Mouse (Mus musculus) forelimb bud, embryonic 11.5 days (tissue): Measurements from ENCODE around the gene Hspb3.
A peak's percentile ranks its signal among the peaks of the same experiment; 100 is the strongest.

Experiments used
- DNase-seq: peaks from one replicate; pipeline ENCODE4 v3.0.0-alpha.2; 2012; ENCODE audit warnings: low read depth, low spot score

The Hspb3 gene

GRCm38 (mm10) chr13:113663151-113663779 is at the start of gene Hspb3:
TSS of gene Hspb3 (minus strand) at chr13:113663676.
- no peak for DNase-seq

GRCm38 (mm10) chr13:113713186-113713585 is 49.7 kb upstream of the Hspb3 start:
- no peak for DNase-seq

GRCm38 (mm10) chr13:113706183-113706582 is 42.7 kb upstream of the Hspb3 start:
- DNase-seq: peak; percentile 36

- DNase-seq: no peak
Measured at GRCm38 (mm10) chr13:113701185-113701584, 37.7 kb upstream of the Hspb3 start.

- no peak for DNase-seq
Measured at GRCm38 (mm10) chr13:113699928-113700327, 36.5 kb upstream of the Hspb3 start.

GRCm38 (mm10) chr13:113699415-113699873 is 36.0 kb upstream of the Hspb3 start:
- DNase-seq: no peak

GRCm38 (mm10) chr13:113696838-113697321 is 33.4 kb upstream of the Hspb3 start:
- DNase-seq: no peak

- peak; percentile 63 for DNase-seq
Measured at GRCm38 (mm10) chr13:113693383-113693782, 29.9 kb upstream of the Hspb3 start.

- no peak for DNase-seq
Measured at GRCm38 (mm10) chr13:113691644-113692043, 28.2 kb upstream of the Hspb3 start.

GRCm38 (mm10) chr13:113689883-113690282 is 26.4 kb upstream of the Hspb3 start:
- no peak for DNase-seq

GRCm38 (mm10) chr13:113686691-113687121 is 23.2 kb upstream of the Hspb3 start:
- DNase-seq: no peak

GRCm38 (mm10) chr13:113682821-113683220 is 19.3 kb upstream of the Hspb3 start:
- DNase-seq: no peak

GRCm38 (mm10) chr13:113680646-113681045 is 17.2 kb upstream of the Hspb3 start:
- DNase-seq: no peak

- DNase-seq: peak; percentile 81
Measured at GRCm38 (mm10) chr13:113669459-113670077, 6.1 kb upstream of the Hspb3 start.

- no peak for DNase-seq
Measured at GRCm38 (mm10) chr13:113663883-113664282, 407 bp upstream of the Hspb3 start.

GRCm38 (mm10) chr13:113661826-113662271 is 1.6 kb downstream of the Hspb3 start:
- no peak for DNase-seq

- DNase-seq: no peak
Measured at GRCm38 (mm10) chr13:113660576-113661310, 2.7 kb downstream of the Hspb3 start.

GRCm38 (mm10) chr13:113657204-113657603 is 6.3 kb downstream of the Hspb3 start:
- DNase-seq: no peak

- no peak for DNase-seq
Measured at GRCm38 (mm10) chr13:113656639-113657038, 6.8 kb downstream of the Hspb3 start.

- no peak for DNase-seq
Measured at GRCm38 (mm10) chr13:113655511-113655910, 8.0 kb downstream of the Hspb3 start.

- no peak for DNase-seq
Measured at GRCm38 (mm10) chr13:113640944-113641597, 22.4 kb downstream of the Hspb3 start.

GRCm38 (mm10) chr13:113638914-113639313 is 24.6 kb downstream of the Hspb3 start:
- no peak for DNase-seq
